Comparison of ENCODE assay signal across 31 mouse cellular contexts in genomic region chr5:143034108-143034507, GRCm38 (mm10).
DNase-seq lines count a peak whose midpoint lies in the region; ATAC-seq and TF ChIP-seq lines count a peak whose summit lies in the region.
"Had no signal": no experiment of that assay in that cellular context is flagged by ENCODE, and none has a peak within 500 bp of the region (broad histone marks: within the 10 kb centered on the region; RNA-seq: fewer than 3 reads in every experiment).

No protein-coding gene starts in this region.

- no peak overlapping the region for H3K4me3 ChIP-seq in heart, embryonic 13.5 days
- H3K4me3 ChIP-seq in liver, embryonic 12.5 days, result no peak overlapping the region
- no peak overlapping the region for H3K4me3 ChIP-seq in liver, postnatal 0 days (ENCODE audit: low read depth, low read length)
- H3K4me3 ChIP-seq in C2C12 (ENCODE audit: insufficient read depth, poor library complexity, severe bottlenecking), result no peak overlapping the region
- H3K4me3 ChIP-seq: erythroblast, embryonic 14.5 days; gastrocnemius, adult 2 months; intestine, embryonic 15.5 days; layer of hippocampus, adult 2 months; liver, embryonic 15.5 days; lung, embryonic 15.5 days; midbrain, embryonic 13.5 days; neural tube, embryonic 15.5 days had no signal

- H3K9me3 ChIP-seq in heart, embryonic 13.5 days, result no peaks in the 10 kb centered on the region
- no peaks in the 10 kb centered on the region for H3K9me3 ChIP-seq in liver, embryonic 12.5 days (replicated peaks)
- no peaks in the 10 kb centered on the region for H3K9me3 ChIP-seq in liver, postnatal 0 days (ENCODE audit: low read length)
- H3K9me3 ChIP-seq: intestine, embryonic 15.5 days; liver, embryonic 15.5 days; lung, embryonic 15.5 days; midbrain, embryonic 13.5 days; neural tube, embryonic 15.5 days had no signal

- peak overlapping the region; percentile 52 for H3K9ac ChIP-seq in heart, embryonic 13.5 days
- H3K9ac ChIP-seq in liver, embryonic 12.5 days, result no peak overlapping the region
- H3K9ac ChIP-seq in liver, postnatal 0 days (replicated peaks), result no peak overlapping the region
- H3K9ac ChIP-seq: intestine, embryonic 15.5 days; liver, embryonic 15.5 days; lung, embryonic 15.5 days; midbrain, embryonic 13.5 days; neural tube, embryonic 15.5 days had no signal

- H3K27me3 ChIP-seq in heart, embryonic 13.5 days (replicated peaks), result no peaks in the 10 kb centered on the region
- H3K27me3 ChIP-seq in liver, embryonic 12.5 days (replicated peaks), result no peaks in the 10 kb centered on the region
- H3K27me3 ChIP-seq in liver, postnatal 0 days (ENCODE audit: insufficient read depth, low read length), result no peaks in the 10 kb centered on the region
- no peaks in the 10 kb centered on the region for H3K27me3 ChIP-seq in C2C12 (ENCODE audit: control insufficient read depth, insufficient read depth, insufficient read length)
- H3K27me3 ChIP-seq: intestine, embryonic 15.5 days; liver, embryonic 15.5 days; lung, embryonic 15.5 days; midbrain, embryonic 13.5 days; neural tube, embryonic 15.5 days had no signal

- no peak for DNase-seq in heart, adult 11 months
- no peak for DNase-seq in liver, postnatal 0 days
- peak; percentile 64 for DNase-seq in 3T3-L1 (ENCODE audit: low read depth, low spot score)
- no peak for DNase-seq in T-cell, adult 2 months (ENCODE audit: low spot score)
- no peak for DNase-seq in layer of hippocampus, postnatal 10 days (ENCODE audit: low spot score in 2 of 2)
- DNase-seq: adrenal gland, adult 2 months; adrenal gland, postnatal 36 days; cerebellum, adult 18-20 months; cerebellum, postnatal 10 days; gastrocnemius, adult 2 months; gastrocnemius, postnatal 36 days; kidney, adult 2 months; kidney, postnatal 36 days; layer of hippocampus, postnatal 36 days; left cerebral cortex, postnatal 4 days; right cerebral cortex, postnatal 25 days; thymus, postnatal 14 days had no signal

- TF ChIP-seq EP300 in liver, postnatal 0 days (IDR thresholded peaks at IDR 0.05; ENCODE audit: low read depth), result no peak

- no peaks in the 10 kb centered on the region for H3K79me2 ChIP-seq in C2C12 (ENCODE audit: control insufficient read depth, insufficient read depth)

- peak; percentile 64 for ATAC-seq in heart, embryonic 13.5 days (ENCODE audit: extremely low read depth, insufficient number of reproducible peaks, low FRiP score, low TSS enrichment)
- no peak for ATAC-seq in liver, embryonic 12.5 days
- ATAC-seq in liver, postnatal 0 days, result no peak
- ATAC-seq: activated CD4-positive, CD25-positive, alpha-beta regulatory T cell, adult 4 months; CD4-positive, CD25-positive, alpha-beta regulatory T cell, adult 4 months; forebrain, embryonic 16.5 days; hindbrain, postnatal 0 days; intestine, embryonic 15.5 days; midbrain, embryonic 13.5 days had no signal

- H3ac ChIP-seq in C2C12 (ENCODE audit: control insufficient read depth, insufficient read length, low read depth), result peak overlapping the region; percentile 4

- peaks cover 13% of the 10 kb centered on the region for H3K36me3 ChIP-seq in heart, embryonic 13.5 days
- H3K36me3 ChIP-seq in liver, embryonic 12.5 days, result peaks cover 33% of the 10 kb centered on the region
- H3K36me3 ChIP-seq in liver, postnatal 0 days (replicated peaks; ENCODE audit: insufficient read depth, low read length), result peaks cover 12% of the 10 kb centered on the region; the same call in 1 of the 2 replicates
- H3K36me3 ChIP-seq in C2C12 (ENCODE audit: control insufficient read depth, insufficient read depth), result peaks cover 6% of the 10 kb centered on the region
- H3K36me3 ChIP-seq: lung, embryonic 15.5 days; neural tube, embryonic 15.5 days had no signal

- peaks cover 41% of the 10 kb centered on the region for H3K4me1 ChIP-seq in heart, embryonic 13.5 days
- H3K4me1 ChIP-seq in liver, embryonic 12.5 days, result peaks cover 55% of the 10 kb centered on the region
- peaks cover 16% of the 10 kb centered on the region for H3K4me1 ChIP-seq in liver, postnatal 0 days (ENCODE audit: insufficient read depth)

- WGBS in heart, embryonic 13.5 days, result 47% methylated on average over 3 of the region's 3 CpGs
- WGBS in liver, embryonic 12.5 days (ENCODE audit: insufficient replicate concordance), result 86% methylated on average over 3 of the region's 3 CpGs
- WGBS in liver, postnatal 0 days (ENCODE audit: insufficient replicate concordance), result 86% methylated on average over 3 of the region's 3 CpGs

- H3K4me2 ChIP-seq in heart, embryonic 13.5 days, result no peak overlapping the region
- H3K4me2 ChIP-seq in liver, embryonic 12.5 days, result no peak overlapping the region
- H3K4me2 ChIP-seq in liver, postnatal 0 days (ENCODE audit: low read depth, low read length), result no peak overlapping the region
- H3K4me2 ChIP-seq: intestine, embryonic 15.5 days; liver, embryonic 15.5 days; lung, embryonic 15.5 days; midbrain, embryonic 13.5 days; neural tube, embryonic 15.5 days had no signal

- no peaks in the 10 kb centered on the region for H3K79me3 ChIP-seq in C2C12 (ENCODE audit: low read depth)

- no peak for TF ChIP-seq CTCF in liver, postnatal 0 days (IDR thresholded peaks at IDR 0.05; ENCODE audit: low read depth)
- no peak for TF ChIP-seq CTCF in C2C12 (IDR thresholded peaks at IDR 0.05; ENCODE audit: control insufficient read depth, insufficient read depth, insufficient read length)

- peak overlapping the region; percentile 61 for H3K27ac ChIP-seq in heart, embryonic 13.5 days (replicated peaks)
- 0 out of 2 replicates have a peak overlapping the region, but pooled peaks have one; percentile 25 for H3K27ac ChIP-seq in liver, embryonic 12.5 days
- no peak overlapping the region for H3K27ac ChIP-seq in liver, postnatal 0 days (ENCODE audit: low read depth)
- H3K27ac ChIP-seq: hindbrain, postnatal 0 days; intestine, embryonic 15.5 days; liver, embryonic 15.5 days; lung, embryonic 15.5 days; midbrain, embryonic 13.5 days; neural tube, embryonic 15.5 days had no signal

TF ChIP-seq in C2C12, 6 proteins besides CTCF, POLR2A, EP300 and RAD21:
- no peak for TF ChIP-seq USF1 (IDR thresholded peaks at IDR 0.05; ENCODE audit: low read depth)
- TF ChIP-seq MAX (IDR thresholded peaks at IDR 0.05), result peak; percentile 54
- peak; percentile 46 for TF ChIP-seq MYOD1 (IDR thresholded peaks at IDR 0.05; ENCODE audit: control insufficient read depth, insufficient read length, low read depth)
